Mouse (Mus musculus) neural tube, embryonic 13.5 days (tissue): Measurements from ENCODE around the gene Sytl1. TPM values are rescaled to one million over a fixed set of nuclear protein-coding genes. Genes with fewer than 3 reads are reported as not detected.

Source experiments
- ATAC-seq: fragments of 200-750 bp; cut with Nextera tagmentation; 2 replicates; pipeline ENCODE4 v1.8.0; 2017; ENCODE audit warnings: low read depth, mild to moderate bottlenecking, moderate TSS enrichment, moderate library complexity
- H3K27ac ChIP-seq: fragments of 300-500 bp; sonication (generic); replicated peaks from 2 replicates; pipeline ENCODE4 v1.5.1; 2015; ENCODE audit warnings: moderate library complexity, mild to moderate bottlenecking, inconsistent platforms
- H3K27me3 ChIP-seq: fragments of 300-500 bp; sonication (generic); 2 replicates; pipeline ENCODE4 v1.6.1; 2015; ENCODE audit warnings: mild to moderate bottlenecking, inconsistent platforms
- H3K36me3 ChIP-seq: fragments of 300-500 bp; sonication (generic); 2 replicates; pipeline ENCODE4 v1.6.1; 2015; ENCODE audit warnings: mild to moderate bottlenecking, inconsistent platforms
- H3K4me1 ChIP-seq: fragments of 300-500 bp; sonication (generic); replicated peaks from 2 replicates; pipeline ENCODE4 v1.6.1; 2015; ENCODE audit warnings: inconsistent platforms
- H3K4me2 ChIP-seq: fragments of 300-500 bp; sonication (generic); 2 replicates; pipeline ENCODE4 v1.6.1; 2015; ENCODE audit warnings: inconsistent platforms, mild to moderate bottlenecking, moderate library complexity
- H3K4me3 ChIP-seq: fragments of 300-500 bp; sonication (generic); 2 replicates; pipeline ENCODE4 v1.5.1; 2015; ENCODE audit warnings: mild to moderate bottlenecking, inconsistent platforms
- H3K9ac ChIP-seq: fragments of 300-500 bp; sonication (generic); 2 replicates; pipeline ENCODE4 v1.6.1; 2015; ENCODE audit warnings: moderate library complexity, mild to moderate bottlenecking, inconsistent platforms
- H3K9me3 ChIP-seq: fragments of 300-500 bp; sonication (generic); 2 replicates; pipeline ENCODE4 v1.6.1; 2016; ENCODE audit warnings: inconsistent platforms
- WGBS: fragments of 180-500 bp; shearing (Covaris S2); methylation state at CpG from one replicate; pipeline ENCODE4 v1.1.7; 2015; 5-methylcytosine and 5-hydroxymethylcytosine counted together
- polyA plus RNA-seq: library from polyadenylated mRNA; unstranded; fragments of >200 nt; fragmentation: Nextera tagmentation; extraction: Ambion mirVana; gene quantifications from 2 replicates; pipeline ENCODE4 v1.2.1, GENCODE M21; 2015

Gene Sytl1
- polyA plus RNA-seq, 1 experiment from 2014 or later = 0.28 TPM

DNA sequence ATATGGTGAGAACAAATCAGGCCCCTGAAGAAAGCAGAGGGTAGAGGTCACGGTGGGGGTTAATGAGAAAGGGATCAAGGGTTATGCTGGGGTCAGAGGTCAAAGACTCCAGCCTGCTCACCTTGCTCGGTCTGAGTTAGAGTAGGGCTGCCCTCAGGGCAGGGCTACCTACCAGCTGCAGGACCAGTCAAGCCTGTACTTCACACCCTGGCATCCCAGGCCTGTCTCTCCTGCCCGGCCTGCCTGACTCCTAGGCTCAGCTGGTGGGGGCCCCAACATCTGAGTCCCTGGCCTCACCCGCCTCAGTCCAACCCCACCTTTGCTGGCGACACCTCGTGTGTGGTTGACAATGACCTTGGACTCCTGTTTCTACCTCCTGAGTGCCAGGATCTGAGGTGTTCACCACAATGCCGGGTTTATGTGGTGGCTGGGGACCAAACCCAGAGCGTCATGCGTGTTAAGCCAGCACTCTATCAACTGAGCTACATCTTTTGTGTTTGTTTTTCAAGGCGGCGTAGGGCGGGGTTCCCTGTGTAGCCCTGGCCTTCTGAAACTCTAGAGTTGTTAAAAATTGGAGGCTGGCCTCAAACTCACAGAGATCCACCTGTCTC is 5.0 kb downstream of the Sytl1 start:
- Histone ChIP-seq H3K27me3 (peaks cover 51% of the 10 kb centered on the region), H3K9ac (no peak overlapping the region), H3K4me2 (no peak overlapping the region), H3K9me3 (no peaks in the 10 kb centered on the region), H3K4me1 (no peaks in the 10 kb centered on the region; the same call in 1 of the 2 replicates), H3K4me3 (no peak overlapping the region), H3K36me3 (no peaks in the 10 kb centered on the region), H3K27ac (no peak overlapping the region)
- ATAC-seq = no peak
- 82% methylated on average over 12 of the region's 12 CpGs for WGBS

DNA sequence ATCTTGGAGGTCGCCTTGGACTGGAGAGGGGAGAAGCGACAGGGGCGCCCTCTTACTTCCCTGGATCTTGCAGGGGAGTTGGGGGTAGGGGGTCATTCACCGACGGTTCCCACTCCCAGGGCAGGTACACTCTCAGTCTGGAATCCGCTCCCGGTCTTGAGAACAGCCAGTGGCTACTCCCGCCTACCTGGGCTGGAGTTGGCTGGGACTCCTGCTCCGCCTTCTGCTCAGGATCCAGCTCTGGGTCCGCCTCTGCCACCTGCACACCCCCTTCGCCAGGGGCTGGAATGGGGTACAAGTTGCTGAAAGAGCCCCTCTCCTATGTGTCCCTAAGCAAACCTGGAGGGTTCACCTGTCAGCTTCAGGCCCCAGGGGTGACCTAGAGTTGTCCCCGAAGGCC is 5.7 kb downstream of the Sytl1 start:
- Histone ChIP-seq H3K9ac (no peak overlapping the region), H3K4me3 (no peak overlapping the region), H3K36me3 (no peaks in the 10 kb centered on the region), H3K4me2 (no peak overlapping the region), H3K9me3 (no peaks in the 10 kb centered on the region), H3K27me3 (peaks cover 57% of the 10 kb centered on the region), H3K27ac (no peak overlapping the region), H3K4me1 (no peaks in the 10 kb centered on the region; the same call in 1 of the 2 replicates)
- ATAC-seq = no peak
- 40% methylated on average over 12 of the region's 12 CpGs for WGBS

DNA sequence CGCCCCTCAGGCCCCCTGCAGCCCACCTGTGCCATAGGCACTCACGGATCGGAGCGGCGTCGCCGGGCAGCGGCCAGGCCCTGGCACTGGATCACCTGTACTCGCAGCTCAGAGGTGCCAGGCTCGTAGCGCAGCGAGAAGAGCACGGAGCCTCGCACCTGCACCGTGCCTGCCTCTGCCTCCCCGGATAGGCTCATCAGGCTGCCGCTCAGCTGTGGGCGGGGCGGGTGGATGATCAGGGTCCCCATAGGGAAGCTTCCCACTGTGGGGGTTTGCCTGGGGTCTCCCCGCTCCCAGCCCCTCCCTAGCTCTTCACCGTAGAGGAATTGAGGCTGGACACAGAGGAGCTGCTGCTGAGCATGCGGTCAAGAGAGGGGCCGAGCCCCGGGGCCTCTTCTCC is 6.1 kb downstream of the Sytl1 start:
- H3K4me3 ChIP-seq = no peak overlapping the region
- no peaks in the 10 kb centered on the region for H3K36me3 ChIP-seq
- H3K27ac ChIP-seq = no peak overlapping the region
- H3K4me1 ChIP-seq = no peaks in the 10 kb centered on the region; the same call in 1 of the 2 replicates
- ATAC-seq = no peak
- H3K4me2 ChIP-seq = no peak overlapping the region
- peaks cover 61% of the 10 kb centered on the region for H3K27me3 ChIP-seq
- H3K9me3 ChIP-seq = no peaks in the 10 kb centered on the region
- no peak overlapping the region for H3K9ac ChIP-seq
- 19% methylated on average over 24 of the region's 24 CpGs for WGBS

DNA sequence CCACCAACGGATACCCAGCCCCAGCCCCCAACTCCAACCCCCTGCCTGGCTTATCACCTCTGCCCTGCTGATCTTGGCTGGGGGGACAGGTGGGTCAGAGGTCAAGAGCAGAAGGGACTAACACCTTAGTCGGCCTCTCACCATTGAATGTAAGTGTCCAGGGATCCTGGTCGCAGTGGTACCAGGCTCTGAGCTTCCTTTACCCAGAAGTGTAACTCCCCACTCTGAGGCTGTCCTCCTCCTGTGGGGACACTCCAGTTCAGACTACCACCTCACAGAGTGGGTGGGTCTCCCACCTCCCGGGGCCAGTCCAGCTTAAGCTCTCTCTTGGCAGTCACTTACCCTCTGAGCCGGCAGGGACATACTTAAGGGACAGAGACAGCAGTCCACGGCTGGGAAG is 7.5 kb downstream of the Sytl1 start:
- H3K9me3 ChIP-seq = no peaks in the 10 kb centered on the region
- H3K4me3 ChIP-seq = no peak overlapping the region
- 71% methylated on average over 6 of the region's 6 CpGs for WGBS
- no peaks in the 10 kb centered on the region for H3K36me3 ChIP-seq
- peaks cover 12% of the 10 kb centered on the region for H3K4me1 ChIP-seq
- no peak overlapping the region for H3K27ac ChIP-seq
- peaks cover 76% of the 10 kb centered on the region for H3K27me3 ChIP-seq
- H3K4me2 ChIP-seq = no peak overlapping the region
- H3K9ac ChIP-seq = no peak overlapping the region
- ATAC-seq = no peak

DNA sequence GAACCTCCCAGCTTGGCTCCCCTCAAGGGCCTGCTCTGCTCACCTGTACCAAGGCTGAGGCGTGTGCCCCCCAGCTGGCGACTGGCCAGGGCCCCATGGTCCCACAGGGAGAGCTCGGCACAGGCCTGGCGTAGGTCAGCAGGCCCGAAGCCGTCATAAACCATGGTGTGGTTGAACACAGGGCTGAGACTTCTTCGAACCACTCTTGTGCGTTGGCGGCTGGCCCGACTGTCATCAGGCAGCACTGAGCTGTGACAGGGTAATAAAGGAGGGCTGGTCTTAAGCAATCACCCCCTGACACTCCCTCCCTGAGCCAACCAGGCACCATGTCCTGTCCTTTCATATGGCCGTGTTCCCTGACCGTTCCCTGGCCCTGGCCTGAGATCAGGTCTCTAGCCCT is 9.5 kb downstream of the Sytl1 start:
- Histone ChIP-seq H3K4me3 (no peak overlapping the region), H3K36me3 (no peaks in the 10 kb centered on the region), H3K9ac (no peak overlapping the region), H3K27ac (no peak overlapping the region), H3K9me3 (no peaks in the 10 kb centered on the region), H3K27me3 (peaks cover 93% of the 10 kb centered on the region), H3K4me1 (peaks cover 12% of the 10 kb centered on the region), H3K4me2 (no peak overlapping the region)
- WGBS = 50% methylated on average over 12 of the region's 12 CpGs
- ATAC-seq = no peak

DNA sequence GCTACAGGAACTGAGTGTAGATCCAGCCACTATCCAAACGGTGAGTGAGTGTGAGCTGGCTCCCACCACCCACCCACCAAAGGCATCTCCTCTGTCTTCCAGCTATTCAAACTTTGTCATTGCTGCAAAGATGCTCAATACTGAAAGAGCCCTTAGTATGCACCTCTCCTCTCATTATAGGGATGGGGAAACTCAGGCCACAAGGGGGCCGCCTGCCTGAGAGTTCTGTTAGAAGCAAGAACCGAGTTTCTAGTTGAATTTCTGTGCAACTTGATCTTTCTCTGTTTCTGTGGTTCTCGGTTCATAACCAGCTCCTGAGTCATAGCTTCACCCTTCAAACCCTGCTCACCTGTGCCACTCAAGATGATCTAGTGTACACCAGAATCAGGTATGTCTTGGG is 10.8 kb downstream of the Sytl1 start:
- ATAC-seq = no peak
- Histone ChIP-seq H3K4me2 (no peak overlapping the region), H3K36me3 (no peaks in the 10 kb centered on the region), H3K9ac (no peak overlapping the region), H3K27ac (no peak overlapping the region), H3K9me3 (no peaks in the 10 kb centered on the region), H3K27me3 (peaks cover 96% of the 10 kb centered on the region), H3K4me3 (no peak overlapping the region), H3K4me1 (peaks cover 12% of the 10 kb centered on the region)
- 43% methylated on average over 4 of the region's 4 CpGs for WGBS

DNA sequence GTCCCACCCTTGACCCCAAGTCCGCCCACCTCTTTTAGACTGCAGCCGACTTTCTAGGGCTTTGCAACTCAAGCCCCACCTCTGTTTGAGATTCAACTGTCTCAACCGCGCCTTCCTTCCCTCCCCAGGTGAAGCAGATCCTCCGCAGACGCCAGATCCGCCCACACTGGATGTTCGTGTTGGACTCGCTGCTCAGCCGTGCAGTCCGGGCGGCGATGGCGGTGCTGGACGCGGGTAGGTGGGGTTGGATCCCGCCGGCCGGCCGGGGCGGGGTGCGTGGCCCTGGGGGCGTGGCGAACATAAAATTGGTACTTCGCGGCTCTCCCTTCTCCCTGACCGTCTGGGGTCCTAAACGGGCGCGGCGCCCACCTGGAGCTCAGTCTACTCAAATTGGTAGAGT is 11.7 kb downstream of the Sytl1 start:
- H3K27me3 ChIP-seq = peaks cover 96% of the 10 kb centered on the region
- ATAC-seq = no peak
- H3K36me3 ChIP-seq = no peaks in the 10 kb centered on the region
- H3K4me2 ChIP-seq = peak overlapping the region; percentile 53
- peaks cover 12% of the 10 kb centered on the region for H3K4me1 ChIP-seq
- 1% methylated on average over 31 of the region's 31 CpGs for WGBS
- H3K9me3 ChIP-seq = no peaks in the 10 kb centered on the region
- H3K4me3 ChIP-seq = peak overlapping the region; percentile 27
- H3K9ac ChIP-seq = peak overlapping the region; percentile 59
- no peak overlapping the region for H3K27ac ChIP-seq

DNA sequence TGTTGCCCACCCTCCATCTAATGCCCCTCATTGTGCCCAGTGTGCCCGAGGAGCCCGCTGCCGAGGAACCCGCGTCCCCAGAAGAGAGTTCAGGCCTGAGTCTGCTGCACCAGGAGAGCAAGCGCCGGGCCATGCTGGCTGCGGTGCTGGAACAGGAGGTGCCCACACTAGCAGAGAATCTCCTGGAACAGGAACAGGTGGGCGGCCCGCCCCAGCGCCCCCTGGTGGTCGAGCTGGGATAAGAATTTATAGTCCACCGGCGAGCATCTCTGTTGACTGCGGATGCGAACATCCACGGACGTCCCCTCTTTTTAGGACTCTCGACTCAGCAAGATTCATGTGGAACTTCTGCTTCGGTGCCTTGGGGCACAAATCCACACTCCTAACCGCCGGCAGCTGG is 12.3 kb downstream of the Sytl1 start:
- H3K4me3 ChIP-seq = peak overlapping the region; percentile 27
- WGBS = 3% methylated on average over 22 of the region's 22 CpGs
- H3K9me3 ChIP-seq = no peaks in the 10 kb centered on the region
- H3K27ac ChIP-seq = no peak overlapping the region
- peaks cover 12% of the 10 kb centered on the region for H3K4me1 ChIP-seq
- ATAC-seq = peak; percentile 56; the same call in 1 of the 2 replicates
- no peaks in the 10 kb centered on the region for H3K36me3 ChIP-seq
- peak overlapping the region; percentile 53 for H3K4me2 ChIP-seq
- peaks cover 95% of the 10 kb centered on the region for H3K27me3 ChIP-seq
- H3K9ac ChIP-seq = peak overlapping the region; percentile 59

DNA sequence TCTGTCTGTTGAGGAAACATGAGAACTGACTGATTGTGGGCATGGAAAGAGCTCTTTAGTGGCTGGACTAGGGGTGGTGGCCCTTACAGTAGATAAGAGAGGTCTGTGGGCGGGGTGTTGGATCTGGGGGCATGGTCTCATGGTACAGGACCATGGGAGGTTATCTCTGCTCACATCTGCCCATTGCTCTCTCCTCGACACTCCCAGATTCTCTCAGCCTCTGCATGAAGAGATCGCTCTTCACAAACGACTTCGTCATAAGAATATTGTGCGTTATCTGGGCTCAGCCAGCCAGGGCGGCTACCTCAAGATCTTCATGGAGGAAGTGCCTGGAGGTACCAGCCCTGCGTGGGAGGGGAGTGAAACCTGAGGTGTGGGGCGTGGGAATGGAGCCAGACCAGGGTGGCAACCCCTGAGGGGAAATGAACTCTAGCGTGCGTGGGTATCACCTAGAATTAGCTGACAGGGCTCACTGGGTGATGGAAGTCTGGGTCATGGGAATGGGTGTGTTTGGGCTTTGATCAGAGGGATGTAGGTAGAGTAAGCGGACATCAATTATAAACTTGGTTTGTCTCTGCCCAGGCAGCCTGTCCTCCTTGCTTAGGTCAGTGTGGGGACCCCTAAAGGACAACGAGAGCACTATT is 15.0 kb downstream of the Sytl1 start:
- no peak overlapping the region for H3K4me2 ChIP-seq
- ATAC-seq = no peak
- H3K27me3 ChIP-seq = peaks cover 89% of the 10 kb centered on the region
- no peaks in the 10 kb centered on the region for H3K9me3 ChIP-seq
- no peak overlapping the region for H3K27ac ChIP-seq
- H3K4me3 ChIP-seq = no peak overlapping the region
- H3K4me1 ChIP-seq = peaks cover 12% of the 10 kb centered on the region
- no peak overlapping the region for H3K9ac ChIP-seq
- 76% methylated on average over 13 of the region's 13 CpGs for WGBS
- no peaks in the 10 kb centered on the region for H3K36me3 ChIP-seq

DNA sequence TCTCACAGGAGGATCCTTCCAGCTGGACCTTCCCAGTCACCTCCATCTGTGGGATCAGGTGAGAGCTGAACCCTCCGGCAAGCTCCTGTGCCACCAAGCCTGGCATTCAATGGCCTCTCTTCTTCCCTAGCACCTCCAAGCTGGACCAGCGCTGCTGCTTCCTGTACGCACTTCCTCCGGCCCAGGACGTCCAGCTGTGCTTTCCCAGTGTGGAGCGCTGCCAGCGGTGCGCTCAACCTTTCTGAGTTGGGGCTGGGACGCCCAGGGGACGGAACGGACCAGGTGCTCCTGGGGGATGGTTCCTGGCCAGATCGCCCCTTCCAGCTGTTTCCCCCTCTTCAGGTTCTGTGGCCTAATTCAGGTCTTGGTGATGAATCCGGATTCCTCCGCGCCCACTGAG is 15.8 kb downstream of the Sytl1 start:
- H3K27me3 ChIP-seq = peaks cover 89% of the 10 kb centered on the region
- no peak for ATAC-seq

DNA sequence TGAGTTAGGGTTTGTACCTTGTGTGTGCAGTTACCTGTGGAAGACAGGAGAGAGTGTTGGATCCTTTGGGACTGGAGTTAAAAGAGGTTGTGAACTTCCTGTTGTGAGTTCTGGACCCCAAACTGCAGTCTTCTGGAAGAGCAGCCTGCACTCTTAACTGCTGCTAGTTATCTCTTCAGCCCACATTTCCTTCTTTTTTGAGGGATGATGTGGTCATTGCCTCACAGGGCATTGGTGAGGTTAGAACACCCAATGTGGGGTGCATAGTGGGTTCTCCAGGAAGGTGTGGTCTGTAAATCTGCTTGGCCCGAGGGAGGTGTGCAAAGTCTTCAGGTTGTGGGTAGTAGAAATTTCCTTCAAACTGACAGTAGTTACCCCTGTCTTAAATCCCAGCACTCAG is 18.6 kb downstream of the Sytl1 start:
- Histone ChIP-seq H3K4me1 (peaks cover 10% of the 10 kb centered on the region), H3K9ac (no peak overlapping the region), H3K9me3 (no peaks in the 10 kb centered on the region), H3K27me3 (peaks cover 87% of the 10 kb centered on the region), H3K27ac (no peak overlapping the region), H3K4me2 (no peak overlapping the region), H3K4me3 (no peak overlapping the region), H3K36me3 (no peaks in the 10 kb centered on the region)
- ATAC-seq = no peak
- 97% methylated on average over 1 of the region's 1 CpGs for WGBS

More for the DNA sequence above, 15.8 kb downstream of the Sytl1 start:
- Histone ChIP-seq H3K9ac (no peak overlapping the region), H3K4me2 (no peak overlapping the region), H3K36me3 (no peaks in the 10 kb centered on the region), H3K4me3 (no peak overlapping the region), H3K4me1 (peaks cover 12% of the 10 kb centered on the region), H3K27ac (no peak overlapping the region), H3K9me3 (no peaks in the 10 kb centered on the region)
- 33% methylated on average over 15 of the region's 15 CpGs for WGBS

DNA sequence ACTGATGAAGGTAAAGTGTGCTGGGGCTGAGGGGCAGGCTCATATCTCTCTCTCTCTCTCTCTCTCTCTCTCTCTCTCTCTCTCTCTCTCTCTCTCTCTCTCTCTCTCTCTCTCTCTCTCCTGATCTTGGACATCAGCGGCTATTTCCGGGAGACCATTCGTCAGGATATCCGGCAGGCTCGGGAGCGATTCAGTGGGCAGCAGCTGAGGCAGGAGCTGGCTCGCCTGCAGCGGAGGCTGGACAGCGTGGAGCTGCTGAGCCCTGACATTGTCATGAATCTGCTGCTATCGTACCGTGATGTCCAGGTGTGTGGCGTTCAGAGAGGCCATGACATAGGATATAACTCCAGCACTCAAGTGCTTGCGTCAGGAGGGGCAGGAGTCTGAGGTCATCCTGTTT is 19.4 kb downstream of the Sytl1 start:
- no peak for ATAC-seq
- H3K36me3 ChIP-seq = no peaks in the 10 kb centered on the region
- H3K9me3 ChIP-seq = no peaks in the 10 kb centered on the region
- peaks cover 10% of the 10 kb centered on the region for H3K4me1 ChIP-seq
- no peak overlapping the region for H3K27ac ChIP-seq
- no peak overlapping the region for H3K9ac ChIP-seq
- H3K27me3 ChIP-seq = peaks cover 85% of the 10 kb centered on the region
- 50% methylated on average over 13 of the region's 13 CpGs for WGBS
- no peak overlapping the region for H3K4me3 ChIP-seq
- no peak overlapping the region for H3K4me2 ChIP-seq

DNA sequence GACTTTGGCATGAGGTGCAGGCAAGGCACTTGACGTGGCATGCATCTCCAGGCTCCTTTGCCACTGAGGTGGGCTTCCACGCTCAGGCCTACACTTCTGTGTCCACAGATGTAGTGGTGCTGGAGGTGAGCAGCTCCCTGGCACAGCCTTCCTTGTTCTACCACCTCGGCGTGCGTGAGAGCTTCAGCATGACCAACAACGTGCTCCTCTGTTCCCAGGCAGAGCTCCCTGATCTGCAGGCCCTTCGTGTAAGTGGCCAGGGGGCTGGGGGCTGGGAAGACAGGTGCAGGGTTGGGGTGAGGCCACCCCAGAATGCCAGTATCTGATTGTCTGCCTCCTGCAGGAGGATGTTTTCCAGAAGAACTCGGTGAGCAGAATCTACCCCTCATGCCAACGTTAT is 20.2 kb downstream of the Sytl1 start:
- Histone ChIP-seq H3K9me3 (no peaks in the 10 kb centered on the region), H3K27me3 (peaks cover 77% of the 10 kb centered on the region), H3K4me1 (peaks cover 10% of the 10 kb centered on the region), H3K27ac (no peak overlapping the region), H3K4me3 (no peak overlapping the region), H3K4me2 (no peak overlapping the region), H3K36me3 (no peaks in the 10 kb centered on the region), H3K9ac (no peak overlapping the region)
- WGBS = 46% methylated on average over 9 of the region's 9 CpGs
- ATAC-seq = no peak
